Mouse (Mus musculus) thymus, postnatal 4 days (tissue): Measurements from ENCODE around the gene Rfx4.

Experiments
- DNase-seq: peaks from one replicate; pipeline ENCODE4 v3.0.0; 2021

Gene Rfx4

GRCm38 (mm10) chr10:84815676-84816436 is 60.0 kb downstream of the Rfx4 start:
- DNase-seq: no peak

GRCm38 (mm10) chr10:84817086-84817869 is 61.4 kb downstream of the Rfx4 start:
- no peak for DNase-seq

- DNase-seq: peak; percentile 18
Observed at GRCm38 (mm10) chr10:84819669-84820068, 63.8 kb downstream of the Rfx4 start.

GRCm38 (mm10) chr10:84820230-84820629 is 64.4 kb downstream of the Rfx4 start:
- no peak for DNase-seq

GRCm38 (mm10) chr10:84822741-84823151 is 66.9 kb downstream of the Rfx4 start:
- no peak for DNase-seq

- no peak for DNase-seq
Observed at GRCm38 (mm10) chr10:84823621-84824020, 67.8 kb downstream of the Rfx4 start.

- no peak for DNase-seq
Observed at GRCm38 (mm10) chr10:84829009-84829408, 73.1 kb downstream of the Rfx4 start.

- peak; percentile 24 for DNase-seq
Observed at GRCm38 (mm10) chr10:84835596-84835995, 79.7 kb downstream of the Rfx4 start.

GRCm38 (mm10) chr10:84836104-84836503 is 80.2 kb downstream of the Rfx4 start:
- DNase-seq: peak; percentile 26

GRCm38 (mm10) chr10:84837355-84837754 is 81.5 kb downstream of the Rfx4 start:
- no peak for DNase-seq

GRCm38 (mm10) chr10:84838850-84839473 is 83.1 kb downstream of the Rfx4 start:
- DNase-seq: no peak

GRCm38 (mm10) chr10:84846638-84847037 is 90.8 kb downstream of the Rfx4 start:
- DNase-seq: no peak

GRCm38 (mm10) chr10:84851981-84852979 is 96.4 kb downstream of the Rfx4 start:
- DNase-seq: no peak

- DNase-seq: no peak
Observed at GRCm38 (mm10) chr10:84854059-84854458, 98.2 kb downstream of the Rfx4 start.

- DNase-seq: no peak
Observed at GRCm38 (mm10) chr10:84855466-84855865, 99.6 kb downstream of the Rfx4 start.

GRCm38 (mm10) chr10:84858371-84858770 is 102.5 kb downstream of the Rfx4 start:
- DNase-seq: no peak

- no peak for DNase-seq
Observed at GRCm38 (mm10) chr10:84858806-84859496, 103.1 kb downstream of the Rfx4 start.

GRCm38 (mm10) chr10:84859556-84860380 is 103.9 kb downstream of the Rfx4 start:
- no peak for DNase-seq

- DNase-seq: no peak
Observed at GRCm38 (mm10) chr10:84863488-84863887, 107.6 kb downstream of the Rfx4 start.

- no peak for DNase-seq
Observed at GRCm38 (mm10) chr10:84867577-84867976, 111.7 kb downstream of the Rfx4 start.

GRCm38 (mm10) chr10:84871285-84871684 is 115.4 kb downstream of the Rfx4 start:
- DNase-seq: no peak
